ENCODE assay signal across 14 mouse cellular contexts in genomic region chr4:54072932-54073331, GRCm38 (mm10).
DNase-seq lines count a peak whose midpoint lies in the region; ATAC-seq and TF ChIP-seq lines count a peak whose summit lies in the region.
"Had no signal": no experiment of that assay in that cellular context is flagged by ENCODE, and none has a peak within 500 bp of the region (broad histone marks: within the 10 kb centered on the region; RNA-seq: fewer than 3 reads in every experiment).

No protein-coding gene starts in this region.

- WGBS in forebrain, embryonic 16.5 days = 3% methylated on average over 10 of the region's 10 CpGs
- 2% methylated on average over 10 of the region's 10 CpGs for WGBS in midbrain, embryonic 13.5 days

- peak overlapping the region in 1 of 2 experiments; percentile 8; a peak in 1 of 4 replicates for H3K4me3 ChIP-seq in ES-E14 (ENCODE audit: insufficient read depth in 1 of 2, low read depth in 1 of 2, low read length in 2 of 2, poor library complexity in 1 of 2, severe bottlenecking in 1 of 2)
- no peak overlapping the region for H3K4me3 ChIP-seq in forebrain, embryonic 16.5 days (replicated peaks; ENCODE audit: low read length)
- H3K4me3 ChIP-seq in midbrain, embryonic 13.5 days (replicated peaks) = no peak overlapping the region

- peak; percentile 62 for DNase-seq in ES-E14 (ENCODE audit: low read depth, low spot score)
- DNase-seq in embryo, embryonic 10 days (ENCODE audit: low spot score) = peak; percentile 72
- DNase-seq in kidney, adult 18-20 months = no peak
- DNase-seq in heart, adult 8-10 months (ENCODE audit: low spot score) = no peak
- no peak for DNase-seq in kidney, postnatal 25 days
- DNase-seq: adrenal gland, adult 2 months; cerebellum, adult 11 months; liver; spleen, adult 18-20 months had no signal

- no peaks in the 10 kb centered on the region for H3K27me3 ChIP-seq in forebrain, embryonic 16.5 days (replicated peaks; ENCODE audit: control insufficient read depth, insufficient read depth, low read length)
- H3K27me3 ChIP-seq in midbrain, embryonic 13.5 days = no peaks in the 10 kb centered on the region

- H3K36me3 ChIP-seq in ES-E14 (ENCODE audit: control insufficient read depth, insufficient read depth, low read length, poor library complexity, severe bottlenecking) = no peaks in the 10 kb centered on the region
- no peaks in the 10 kb centered on the region for H3K36me3 ChIP-seq in forebrain, embryonic 16.5 days (ENCODE audit: control insufficient read depth, insufficient read depth)
- H3K36me3 ChIP-seq in midbrain, embryonic 13.5 days = no peaks in the 10 kb centered on the region
- H3K36me3 ChIP-seq: G1E had no signal

- peak; percentile 84 for ATAC-seq in forebrain, embryonic 16.5 days
- peak; percentile 84 for ATAC-seq in midbrain, embryonic 13.5 days
- ATAC-seq in megakaryocyte progenitor cell, adult 5-6 weeks (replicated peaks; ENCODE audit: poor library complexity) = no peak
- ATAC-seq: lung, postnatal 0 days had no signal

- in situ Hi-C loops in ES-E14 (cut with MboI; ENCODE audit: low sequenced_read_pairs in 2 of 2, unreplicated experiment in 2 of 2) = no loop called here

- peak overlapping the region; percentile 37 for H3K4me2 ChIP-seq in forebrain, embryonic 16.5 days (ENCODE audit: low read length)
- H3K4me2 ChIP-seq in midbrain, embryonic 13.5 days (replicated peaks) = peak overlapping the region; percentile 22; the same call in 1 of the 2 replicates

- no peaks in the 10 kb centered on the region for H3K9me3 ChIP-seq in ES-E14 (ENCODE audit: control insufficient read depth, insufficient read depth, low read depth, low read length)
- no peaks in the 10 kb centered on the region for H3K9me3 ChIP-seq in forebrain, embryonic 16.5 days (ENCODE audit: control insufficient read depth, low read length)
- H3K9me3 ChIP-seq in midbrain, embryonic 13.5 days = peaks cover 3% of the 10 kb centered on the region; the same call in 1 of the 2 replicates

- peak overlapping the region; percentile 62; the same call in 1 of the 2 replicates for H3K27ac ChIP-seq in ES-E14 (ENCODE audit: insufficient read depth, low read depth, low read length, poor library complexity, severe bottlenecking)
- peak overlapping the region; percentile 35; the same call in 1 of the 2 replicates for H3K27ac ChIP-seq in forebrain, embryonic 16.5 days (ENCODE audit: low read length)
- H3K27ac ChIP-seq in midbrain, embryonic 13.5 days = peak overlapping the region; percentile 80

- H3K4me1 ChIP-seq in ES-E14 (ENCODE audit: control insufficient read depth in 2 of 2, insufficient read depth in 2 of 2, low read length in 2 of 2, poor library complexity in 1 of 2) = peaks cover 8 to 13% of the 10 kb centered on the region in 2 experiments
- peaks cover 14% of the 10 kb centered on the region for H3K4me1 ChIP-seq in forebrain, embryonic 16.5 days (replicated peaks; ENCODE audit: control insufficient read depth, insufficient read depth, low read length)
- peaks cover 26% of the 10 kb centered on the region for H3K4me1 ChIP-seq in midbrain, embryonic 13.5 days (replicated peaks)

- no peak overlapping the region for H3K9ac ChIP-seq in ES-E14 (ENCODE audit: insufficient read depth, low read depth, low read length, poor library complexity, severe bottlenecking)
- H3K9ac ChIP-seq in forebrain, embryonic 16.5 days (replicated peaks; ENCODE audit: low read depth, low read length) = no peak overlapping the region; the same call in 1 of the 2 replicates
- H3K9ac ChIP-seq in midbrain, embryonic 13.5 days (replicated peaks) = no peak overlapping the region

TF ChIP-seq in ES-E14, 5 proteins besides CTCF, POLR2A, EP300 and RAD21:
- TF ChIP-seq ZC3H11A (IDR thresholded peaks at IDR 0.05; ENCODE audit: borderline replicate concordance, low read depth, low read length) (no peak), ZNF384 (IDR thresholded peaks at IDR 0.05; ENCODE audit: low read depth, low read length) (no peak), CHD2 (IDR thresholded peaks at IDR 0.05; ENCODE audit: low read depth, low read length) (no peak), MAFK (IDR thresholded peaks at IDR 0.05; ENCODE audit: insufficient read depth, low read depth, low read length) (no peak), HCFC1 (IDR thresholded peaks at IDR 0.05; ENCODE audit: borderline replicate concordance, insufficient read depth, low read length) (no peak)

Comparison
In these comparisons a context has a peak if more than half of its experiments do, and no peak if none do; other contexts are left out.
1. DNase-seq: peak in ES-E14 (single experiment) and embryo, embryonic 10 days (single experiment); none in kidney, adult 18-20 months (single experiment), heart, adult 8-10 months (single experiment) and kidney, postnatal 25 days (0 of 2).
2. Peak in every context shown above with its lines, with median percentiles within 50 percentile points of each other: H3K27ac ChIP-seq.